Mouse (Mus musculus) erythroblast, embryonic 14.5 days (primary cell): Measurements from ENCODE around the gene Anln. TPM values are rescaled to one million over a fixed set of nuclear protein-coding genes. Genes with fewer than 3 reads are reported as not detected.

Experiments used
- H3K27me3 ChIP-seq: 2 replicates; pipeline ENCODE4 v1.6.1; 2012; ENCODE audit warnings: inconsistent platforms; ENCODE audit not compliant: control insufficient read depth
- H3K36me3 ChIP-seq: 2 replicates; pipeline ENCODE4 v1.6.1; 2012; ENCODE audit warnings: mild to moderate bottlenecking, inconsistent platforms; ENCODE audit not compliant: control insufficient read depth
- H3K4me1 ChIP-seq: 2 replicates; pipeline ENCODE4 v1.6.1; 2012; ENCODE audit warnings: inconsistent platforms; ENCODE audit not compliant: control insufficient read depth
- H3K4me3 ChIP-seq: replicated peaks from 2 replicates; pipeline ENCODE3; 2012; ENCODE audit warnings: moderate library complexity, mild to moderate bottlenecking, inconsistent platforms
- H3K9me3 ChIP-seq: 2 replicates; pipeline ENCODE4 v1.6.1; 2012; ENCODE audit warnings: low read length, inconsistent platforms, mixed read lengths; ENCODE audit not compliant: control insufficient read depth
- GATA1 ChIP-seq: IDR thresholded peaks from 2 replicates; pipeline ENCODE4 v1.6.1; 2012; ENCODE audit warnings: low read length, inconsistent platforms, mixed read lengths
- TAL1 ChIP-seq: IDR thresholded peaks from 3 replicates; pipeline ENCODE4 v1.6.1; 2012; ENCODE audit warnings: low read length, inconsistent platforms, mixed read lengths
- polyA plus RNA-seq: library from polyadenylated mRNA; stranded (reverse); fragments of >175 nt; gene quantifications from 2 replicates; pipeline ENCODE4 v1.2.3, GENCODE M21; 2012

The Anln gene
- polyA plus RNA-seq, 1 experiment: 0.87 TPM

DNA sequence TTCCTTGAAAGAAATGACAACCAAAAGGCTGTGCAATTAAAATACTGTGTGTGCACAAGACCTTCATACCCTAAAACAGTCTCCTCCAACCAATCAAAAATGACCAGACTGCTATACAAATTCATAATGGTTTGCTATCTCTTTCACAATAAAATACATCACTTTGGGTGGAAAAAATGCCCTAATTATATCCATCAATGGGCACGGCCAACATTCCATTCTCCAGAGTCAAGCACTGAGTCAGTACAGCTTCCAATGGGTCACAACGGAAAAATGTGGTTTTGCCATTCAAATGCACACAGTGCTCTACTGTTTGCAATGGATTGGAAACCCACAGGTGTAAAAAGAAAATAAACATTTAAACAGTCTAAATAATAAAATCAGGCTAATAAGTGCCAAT, 3.1 kb downstream of the Anln start:
- H3K4me1 ChIP-seq: peaks cover 52% of the 10 kb centered on the region
- no peaks in the 10 kb centered on the region for H3K9me3 ChIP-seq
- TF ChIP-seq TAL1 (no peak), GATA1 (no peak)

GRCm38 (mm10) chr9:22376086-22376485, 12.9 kb downstream of the Anln start:
- H3K27me3 ChIP-seq: no peaks in the 10 kb centered on the region
- H3K9me3 ChIP-seq: no peaks in the 10 kb centered on the region
- H3K36me3 ChIP-seq: peaks cover 95% of the 10 kb centered on the region
- TF ChIP-seq TAL1: no peak
- TF ChIP-seq GATA1: no peak
- no peak overlapping the region for H3K4me3 ChIP-seq
- H3K4me1 ChIP-seq: no peaks in the 10 kb centered on the region

More for the DNA sequence above, 3.1 kb downstream of the Anln start:
- peak overlapping the region; percentile 99 for H3K4me3 ChIP-seq
- no peaks in the 10 kb centered on the region for H3K27me3 ChIP-seq
- peaks cover 67% of the 10 kb centered on the region for H3K36me3 ChIP-seq

GRCm38 (mm10) chr9:22372760-22373159, 16.2 kb downstream of the Anln start:
- Histone ChIP-seq H3K9me3 (no peaks in the 10 kb centered on the region), H3K36me3 (peaks cover 95% of the 10 kb centered on the region), H3K4me1 (no peaks in the 10 kb centered on the region), H3K4me3 (no peak overlapping the region), H3K27me3 (no peaks in the 10 kb centered on the region)
- TF ChIP-seq TAL1: no peak
- TF ChIP-seq GATA1: no peak

GRCm38 (mm10) chr9:22368030-22368429, 21.0 kb downstream of the Anln start:
- Histone ChIP-seq H3K4me3 (no peak overlapping the region), H3K9me3 (no peaks in the 10 kb centered on the region), H3K4me1 (peaks cover 2% of the 10 kb centered on the region; the same call in 1 of the 2 replicates), H3K36me3 (peaks cover 100% of the 10 kb centered on the region), H3K27me3 (no peaks in the 10 kb centered on the region)
- no peak for TF ChIP-seq GATA1
- TF ChIP-seq TAL1: no peak

GRCm38 (mm10) chr9:22366621-22367020, 22.4 kb downstream of the Anln start:
- Histone ChIP-seq H3K9me3 (no peaks in the 10 kb centered on the region), H3K4me3 (no peak overlapping the region), H3K27me3 (no peaks in the 10 kb centered on the region), H3K36me3 (peaks cover 100% of the 10 kb centered on the region), H3K4me1 (peaks cover 2% of the 10 kb centered on the region; the same call in 1 of the 2 replicates)
- TF ChIP-seq TAL1 (no peak), GATA1 (no peak)

DNA sequence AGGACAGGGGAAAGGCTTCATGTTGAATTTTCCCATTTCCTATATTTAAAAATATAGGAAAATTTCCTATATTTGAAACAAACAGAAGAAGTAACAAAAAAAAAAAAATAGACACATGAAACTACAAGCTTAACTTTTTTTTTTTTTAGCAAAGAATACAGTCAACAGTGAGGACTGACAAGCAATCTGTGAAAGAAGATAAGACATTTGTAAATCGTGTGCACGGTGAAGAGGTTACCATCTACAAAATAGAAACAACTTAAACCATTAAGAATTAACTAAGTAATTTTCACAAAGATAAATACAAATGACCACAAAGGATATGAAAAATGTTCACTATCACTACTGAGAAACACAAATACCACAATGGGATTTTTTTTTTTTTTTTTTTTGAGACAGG, 22.8 kb downstream of the Anln start:
- no peaks in the 10 kb centered on the region for H3K9me3 ChIP-seq
- H3K27me3 ChIP-seq: no peaks in the 10 kb centered on the region
- TF ChIP-seq TAL1 (no peak), GATA1 (no peak)
- H3K4me3 ChIP-seq: no peak overlapping the region
- H3K36me3 ChIP-seq: peaks cover 100% of the 10 kb centered on the region
- peaks cover 2% of the 10 kb centered on the region; the same call in 1 of the 2 replicates for H3K4me1 ChIP-seq

DNA sequence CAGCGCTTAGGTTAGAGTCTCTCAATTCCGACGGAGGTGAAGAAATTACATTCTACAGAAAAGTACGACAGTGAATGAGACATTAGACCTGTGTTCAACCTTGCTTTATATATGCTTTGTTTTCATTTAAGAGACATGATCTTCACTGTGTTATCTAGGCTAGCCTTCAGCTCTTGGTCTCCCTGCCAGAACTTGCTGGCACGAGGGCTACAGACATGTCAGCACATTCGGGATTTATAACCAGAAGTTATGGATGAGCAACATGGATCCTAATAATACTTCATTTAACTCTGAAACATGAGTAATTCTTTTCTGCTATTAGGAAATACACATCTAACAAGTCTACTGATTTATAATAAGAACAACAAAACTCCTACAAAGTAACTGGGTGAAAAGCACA, 28.1 kb downstream of the Anln start:
- H3K4me1 ChIP-seq: no peaks in the 10 kb centered on the region
- no peak for TF ChIP-seq GATA1
- no peak for TF ChIP-seq TAL1
- H3K4me3 ChIP-seq: no peak overlapping the region
- no peaks in the 10 kb centered on the region for H3K27me3 ChIP-seq
- peaks cover 100% of the 10 kb centered on the region for H3K36me3 ChIP-seq
- no peaks in the 10 kb centered on the region for H3K9me3 ChIP-seq

DNA sequence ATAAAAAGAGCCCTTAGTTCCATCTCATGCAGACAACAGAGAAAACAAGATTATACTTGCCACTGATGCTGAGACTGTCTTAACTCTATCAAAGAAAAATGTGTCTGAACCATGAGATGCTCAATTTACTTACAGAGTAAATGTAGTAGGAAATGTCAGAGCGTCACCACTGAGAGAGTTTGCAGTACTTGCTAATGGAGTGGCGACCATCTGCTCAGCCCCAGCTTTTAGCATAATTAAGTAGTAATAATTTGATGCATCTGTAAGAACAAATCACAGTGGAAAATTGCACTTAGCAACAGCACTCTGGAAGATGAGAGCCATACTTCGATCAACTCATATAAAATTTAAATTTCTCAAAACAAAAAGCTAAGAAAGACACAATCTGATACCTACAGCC, 33.1 kb downstream of the Anln start:
- TF ChIP-seq GATA1: no peak
- TF ChIP-seq TAL1: no peak
- no peak overlapping the region for H3K4me3 ChIP-seq

GRCm38 (mm10) chr9:22353901-22354300, 35.1 kb downstream of the Anln start:
- peaks cover 99% of the 10 kb centered on the region for H3K36me3 ChIP-seq
- H3K27me3 ChIP-seq: no peaks in the 10 kb centered on the region
- TF ChIP-seq GATA1: no peak
- TF ChIP-seq TAL1: no peak
- no peaks in the 10 kb centered on the region for H3K4me1 ChIP-seq
- H3K9me3 ChIP-seq: no peaks in the 10 kb centered on the region
- no peak overlapping the region for H3K4me3 ChIP-seq

More for the DNA sequence above, 33.1 kb downstream of the Anln start:
- peaks cover 100% of the 10 kb centered on the region for H3K36me3 ChIP-seq
- H3K27me3 ChIP-seq: no peaks in the 10 kb centered on the region
- no peaks in the 10 kb centered on the region for H3K9me3 ChIP-seq
- no peaks in the 10 kb centered on the region for H3K4me1 ChIP-seq

DNA sequence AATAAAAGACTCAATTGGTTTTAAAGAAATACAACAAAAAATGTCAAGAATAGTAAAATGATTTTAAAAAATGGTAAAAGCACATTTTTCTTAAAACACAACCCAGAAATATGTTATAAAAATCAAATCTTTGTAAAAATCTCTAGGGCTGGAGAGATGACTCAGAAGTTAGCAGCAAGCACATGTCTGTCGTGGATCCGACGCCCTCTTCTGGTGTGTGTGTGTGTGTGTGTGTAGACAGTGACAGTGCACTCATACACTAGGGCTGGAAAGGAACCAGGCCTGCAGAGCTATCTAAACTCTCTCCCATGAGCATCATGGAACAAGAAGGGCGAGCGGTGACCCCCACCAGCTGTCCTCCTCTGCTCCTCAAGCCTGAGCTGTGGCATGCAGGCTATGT, 35.5 kb downstream of the Anln start:
- no peak for TF ChIP-seq TAL1
- no peak for TF ChIP-seq GATA1
- Histone ChIP-seq H3K4me1 (no peaks in the 10 kb centered on the region), H3K36me3 (peaks cover 99% of the 10 kb centered on the region), H3K27me3 (no peaks in the 10 kb centered on the region), H3K9me3 (no peaks in the 10 kb centered on the region), H3K4me3 (no peak overlapping the region)
